Mouse (Mus musculus): Measurements from ENCODE around the gene Rras. TPM values are rescaled to one million over a fixed set of nuclear protein-coding genes. Genes with fewer than 3 reads are reported as not detected.

Rras gene
- 2.3 TPM for polyA plus RNA-seq (2014; fragmentation: Illumina TruSeq; extraction: RNeasy Lipid Tissue Mini Kit (QIAGEN cat#74804); ENCODE audit: low read depth, low replicate concordance)

GRCm38 (mm10) chr7:45017242-45018061 lies at the start of gene Rras:
Gene Rras (plus strand): TSS chr7:45017961.

DNA sequence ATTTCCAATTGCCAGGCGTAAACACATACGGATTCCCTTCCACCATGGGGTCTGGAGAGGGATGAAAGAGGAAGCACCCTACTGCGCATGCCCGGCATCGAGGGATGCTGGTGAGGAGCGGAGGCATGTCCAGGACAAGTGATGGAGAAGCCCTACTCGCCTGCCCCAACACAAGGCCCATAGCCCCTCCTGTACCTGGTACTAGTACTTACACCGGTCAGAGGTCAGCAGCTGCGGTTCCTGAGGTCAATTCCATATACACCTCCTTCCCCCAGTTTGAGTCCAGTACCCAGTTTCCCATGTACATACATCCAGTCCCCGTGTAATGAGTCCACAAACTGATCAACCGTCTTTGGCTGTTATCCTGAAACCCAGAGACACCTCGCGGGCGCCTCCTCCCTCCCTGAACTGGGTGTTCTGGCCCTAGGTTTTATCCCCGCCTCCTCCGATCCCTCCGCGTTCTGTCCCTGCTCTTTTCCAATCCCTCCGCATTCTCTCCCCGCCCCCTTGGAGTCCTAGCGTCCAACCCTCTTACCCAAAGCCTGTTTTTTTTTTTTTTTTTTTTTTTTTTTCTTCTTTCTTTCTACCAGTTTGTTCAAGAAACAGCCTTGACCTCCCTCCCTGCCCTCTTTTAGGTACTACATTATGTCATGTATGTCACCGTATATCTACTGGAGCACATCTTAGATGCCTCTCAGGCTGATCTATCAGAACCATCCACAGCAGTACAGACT lies 43.2 kb upstream of the Rras start, which contains the start of gene Cpt1c:
Gene Cpt1c (minus strand): TSS at position 469 of the 734 bp plus-strand sequence.

DNA sequence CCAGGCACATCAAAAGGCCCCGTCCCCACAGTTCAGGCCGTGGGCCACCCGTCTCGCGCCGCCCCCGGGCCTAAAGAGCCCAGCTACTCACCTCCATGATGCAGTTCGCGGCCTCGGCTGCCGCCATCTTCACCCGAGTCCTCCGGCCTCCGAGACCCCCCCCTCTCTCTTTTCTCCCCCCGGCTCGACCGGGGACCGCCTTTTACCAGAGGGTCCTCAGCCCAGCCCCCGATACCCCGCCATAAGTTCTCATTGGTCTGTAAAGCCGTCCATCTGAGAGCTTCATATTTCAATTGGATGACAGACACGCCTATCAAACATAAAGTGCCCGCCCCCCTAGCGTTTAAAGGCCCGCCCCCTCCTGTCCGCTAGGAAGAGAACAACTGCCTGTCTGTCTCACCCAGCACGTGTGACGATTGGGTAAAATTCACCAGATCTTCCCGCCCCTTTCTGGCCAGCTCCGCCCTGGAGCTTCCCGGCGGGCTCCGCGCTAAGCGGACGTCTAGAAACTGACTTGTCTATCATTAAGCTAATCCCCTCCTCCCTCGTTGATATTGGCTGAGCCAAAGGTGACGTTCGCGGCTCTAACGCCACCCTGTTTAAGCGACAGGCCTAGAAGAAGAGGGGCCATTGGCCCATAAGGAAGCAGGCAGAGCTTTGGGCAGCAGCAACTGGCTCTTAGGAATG lies 31.4 kb upstream of the Rras start, which contains the start of gene Prmt1:
Gene Prmt1 (minus strand): TSS at position 377 of the 687 bp plus-strand sequence.

GRCm38 (mm10) chr7:44997231-44997939 lies 20.4 kb upstream of the Rras start, which contains the start of gene Irf3:
Gene Irf3 (plus strand): TSS chr7:44997648.

GRCm38 (mm10) chr7:44998501-44998955 lies 19.2 kb upstream of the Rras start, which contains the start of gene Bcl2l12:
Gene Bcl2l12 (minus strand): TSS chr7:44998712.

DNA sequence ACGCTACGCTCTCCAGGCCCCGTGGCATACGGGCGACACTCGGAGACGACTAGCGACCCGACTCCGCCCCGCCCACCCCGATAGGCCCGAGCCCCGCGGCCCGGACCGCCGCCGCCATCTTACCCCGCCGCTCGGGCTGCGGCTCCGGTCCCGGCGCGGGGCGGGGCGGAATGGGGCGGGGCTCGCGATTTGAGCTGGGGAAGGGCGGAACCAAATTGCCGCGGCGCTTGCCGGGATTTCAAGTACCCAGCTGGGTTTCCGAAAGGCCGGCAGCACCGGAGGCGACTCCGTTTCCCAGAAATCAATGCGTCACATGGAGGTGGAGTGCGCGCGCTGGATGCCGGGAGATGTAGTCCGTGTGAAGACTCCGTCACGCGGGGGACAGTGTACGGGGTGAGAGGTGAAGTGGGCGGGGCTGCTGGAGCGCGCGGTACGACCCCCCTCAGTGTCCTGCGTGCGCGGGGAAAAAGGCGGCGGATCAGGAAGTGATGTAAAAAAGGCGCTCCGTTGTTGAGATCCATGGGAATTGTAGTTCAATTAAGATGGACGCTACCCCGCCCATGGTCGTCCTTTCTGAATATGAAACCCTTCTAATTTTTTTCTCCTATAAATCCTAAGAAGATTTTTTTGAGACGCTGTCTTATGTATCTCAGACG lies 1.7 kb upstream of the Rras start, which contains the start of gene Scaf1:
Gene Scaf1 (minus strand): TSS at position 407 of the 656 bp plus-strand sequence.

DNA sequence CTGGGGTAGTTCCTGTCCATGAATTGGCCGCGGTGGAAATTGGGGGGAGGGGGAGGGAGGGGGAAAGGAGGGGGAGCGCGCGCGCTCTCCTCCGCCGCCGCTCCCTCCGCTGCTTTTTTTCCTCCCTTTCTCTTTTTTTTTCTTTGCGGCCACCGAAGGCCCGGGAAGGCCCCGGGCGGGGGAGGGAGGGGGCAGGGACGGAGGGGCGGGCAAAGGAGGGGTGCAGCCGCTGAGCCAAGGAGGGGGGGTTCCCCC lies 35.0 kb downstream of the Rras start, which contains the start of gene Prr12:
Gene Prr12 (minus strand): TSS at position 20 of the 255 bp plus-strand sequence.

DNA sequence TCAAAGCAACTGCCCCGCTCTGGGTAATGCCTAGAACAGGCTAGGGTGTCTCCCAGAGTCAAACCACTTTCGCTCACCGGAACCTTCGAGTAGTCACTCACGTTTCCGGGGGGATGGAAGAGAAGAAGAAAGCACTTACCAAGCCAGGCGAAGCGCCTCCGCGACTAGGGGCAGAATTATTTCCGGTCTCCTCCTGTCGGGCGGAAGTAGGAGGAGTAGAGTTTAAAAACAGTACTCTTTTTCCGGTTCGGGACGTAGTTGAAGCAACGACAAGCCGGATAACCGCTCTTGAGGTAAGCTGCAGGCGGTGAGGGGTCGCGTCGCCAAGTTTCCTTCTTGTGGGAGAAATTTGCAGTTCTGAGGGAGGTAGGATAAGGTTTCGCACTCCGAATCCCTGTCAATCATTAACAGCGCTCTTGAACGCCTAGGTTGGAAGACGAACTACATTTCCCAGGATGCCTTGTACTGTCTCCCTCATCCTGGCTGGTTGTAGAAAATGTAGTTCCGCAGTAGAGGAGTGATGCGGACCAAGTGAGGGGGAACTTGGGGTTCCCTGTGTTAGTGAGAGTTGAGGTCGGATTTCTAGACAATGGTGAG lies 44.6 kb downstream of the Rras start, which contains the start of the genes Nosip and Prrg2:
Gene Nosip (plus strand): TSS at position 191 of the 597 bp plus-strand sequence.
Gene Prrg2 (minus strand): TSS at position 439 of the 597 bp plus-strand sequence.

Other genes starting within 250 kb of the Rras start
- gene Nup62, start 201.9 kb upstream of the Rras start, polyA plus RNA-seq (2014; fragmentation: Illumina TruSeq; extraction: RNeasy Lipid Tissue Mini Kit (QIAGEN cat#74804); ENCODE audit: low read depth, low replicate concordance) = 1.8 TPM
- gene Il4i1, start 201.6 kb upstream of the Rras start, polyA plus RNA-seq (2014; fragmentation: Illumina TruSeq; extraction: RNeasy Lipid Tissue Mini Kit (QIAGEN cat#74804); ENCODE audit: low read depth, low replicate concordance) = not detected
- 3.4 TPM for gene Atf5, start 201.3 kb upstream of the Rras start, polyA plus RNA-seq (2014; fragmentation: Illumina TruSeq; extraction: RNeasy Lipid Tissue Mini Kit (QIAGEN cat#74804); ENCODE audit: low read depth, low replicate concordance)
- gene Akt1s1, start 169.0 kb upstream of the Rras start, polyA plus RNA-seq (2014; fragmentation: Illumina TruSeq; extraction: RNeasy Lipid Tissue Mini Kit (QIAGEN cat#74804); ENCODE audit: low read depth, low replicate concordance) = 0.93 TPM
- gene Tbc1d17, start 168.9 kb upstream of the Rras start, polyA plus RNA-seq (2014; fragmentation: Illumina TruSeq; extraction: RNeasy Lipid Tissue Mini Kit (QIAGEN cat#74804); ENCODE audit: low read depth, low replicate concordance) = 0.97 TPM
- gene Pnkp, start 160.8 kb upstream of the Rras start, polyA plus RNA-seq (2014; fragmentation: Illumina TruSeq; extraction: RNeasy Lipid Tissue Mini Kit (QIAGEN cat#74804); ENCODE audit: low read depth, low replicate concordance) = not detected
- gene Ptov1, start 148.2 kb upstream of the Rras start, polyA plus RNA-seq (2014; fragmentation: Illumina TruSeq; extraction: RNeasy Lipid Tissue Mini Kit (QIAGEN cat#74804); ENCODE audit: low read depth, low replicate concordance) = not detected
- 1.4 TPM for gene Med25, start 125.2 kb upstream of the Rras start, polyA plus RNA-seq (2014; fragmentation: Illumina TruSeq; extraction: RNeasy Lipid Tissue Mini Kit (QIAGEN cat#74804); ENCODE audit: low read depth, low replicate concordance)
- gene Fuz, start 121.9 kb upstream of the Rras start, polyA plus RNA-seq (2014; fragmentation: Illumina TruSeq; extraction: RNeasy Lipid Tissue Mini Kit (QIAGEN cat#74804); ENCODE audit: low read depth, low replicate concordance) = 5.7 TPM
- 25.2 TPM for gene Ap2a1, start 88.5 kb upstream of the Rras start, polyA plus RNA-seq (2014; fragmentation: Illumina TruSeq; extraction: RNeasy Lipid Tissue Mini Kit (QIAGEN cat#74804); ENCODE audit: low read depth, low replicate concordance)
- gene Tsks, start 74.8 kb upstream of the Rras start, polyA plus RNA-seq (2014; fragmentation: Illumina TruSeq; extraction: RNeasy Lipid Tissue Mini Kit (QIAGEN cat#74804); ENCODE audit: low read depth, low replicate concordance) = not detected
- not detected for gene Cpt1c, start 43.1 kb upstream of the Rras start, polyA plus RNA-seq (2014; fragmentation: Illumina TruSeq; extraction: RNeasy Lipid Tissue Mini Kit (QIAGEN cat#74804); ENCODE audit: low read depth, low replicate concordance)
- 5.7 TPM for gene Prmt1, start 31.4 kb upstream of the Rras start, polyA plus RNA-seq (2014; fragmentation: Illumina TruSeq; extraction: RNeasy Lipid Tissue Mini Kit (QIAGEN cat#74804); ENCODE audit: low read depth, low replicate concordance)
- gene Irf3, start 20.3 kb upstream of the Rras start, polyA plus RNA-seq (2014; fragmentation: Illumina TruSeq; extraction: RNeasy Lipid Tissue Mini Kit (QIAGEN cat#74804); ENCODE audit: low read depth, low replicate concordance) = 12.8 TPM
- not detected for gene Bcl2l12, start 19.2 kb upstream of the Rras start, polyA plus RNA-seq (2014; fragmentation: Illumina TruSeq; extraction: RNeasy Lipid Tissue Mini Kit (QIAGEN cat#74804); ENCODE audit: low read depth, low replicate concordance)
- gene Scaf1, start 1.6 kb upstream of the Rras start, polyA plus RNA-seq (2014; fragmentation: Illumina TruSeq; extraction: RNeasy Lipid Tissue Mini Kit (QIAGEN cat#74804); ENCODE audit: low read depth, low replicate concordance) = 2.1 TPM
- gene Prr12, start 34.9 kb downstream of the Rras start, polyA plus RNA-seq (2014; fragmentation: Illumina TruSeq; extraction: RNeasy Lipid Tissue Mini Kit (QIAGEN cat#74804); ENCODE audit: low read depth, low replicate concordance) = 0.12 TPM
- gene Nosip, start 44.5 kb downstream of the Rras start, polyA plus RNA-seq (2014; fragmentation: Illumina TruSeq; extraction: RNeasy Lipid Tissue Mini Kit (QIAGEN cat#74804); ENCODE audit: low read depth, low replicate concordance) = 4.2 TPM
- 1.7 TPM for gene Prrg2, start 44.7 kb downstream of the Rras start, polyA plus RNA-seq (2014; fragmentation: Illumina TruSeq; extraction: RNeasy Lipid Tissue Mini Kit (QIAGEN cat#74804); ENCODE audit: low read depth, low replicate concordance)
- not detected for gene Rcn3, start 74.3 kb downstream of the Rras start, polyA plus RNA-seq (2014; fragmentation: Illumina TruSeq; extraction: RNeasy Lipid Tissue Mini Kit (QIAGEN cat#74804); ENCODE audit: low read depth, low replicate concordance)
- 17.1 TPM for gene Fcgrt, start 85.9 kb downstream of the Rras start, polyA plus RNA-seq (2014; fragmentation: Illumina TruSeq; extraction: RNeasy Lipid Tissue Mini Kit (QIAGEN cat#74804); ENCODE audit: low read depth, low replicate concordance)
- gene Rps11, start 106.5 kb downstream of the Rras start, polyA plus RNA-seq (2014; fragmentation: Illumina TruSeq; extraction: RNeasy Lipid Tissue Mini Kit (QIAGEN cat#74804); ENCODE audit: low read depth, low replicate concordance) = 257 TPM
- gene Rpl13a, start 110.8 kb downstream of the Rras start, polyA plus RNA-seq (2014; fragmentation: Illumina TruSeq; extraction: RNeasy Lipid Tissue Mini Kit (QIAGEN cat#74804); ENCODE audit: low read depth, low replicate concordance) = 320 TPM
- gene Gm45713, start 118.3 kb downstream of the Rras start, polyA plus RNA-seq (2014; fragmentation: Illumina TruSeq; extraction: RNeasy Lipid Tissue Mini Kit (QIAGEN cat#74804); ENCODE audit: low read depth, low replicate concordance) = not detected
- gene Flt3l, start 118.5 kb downstream of the Rras start, polyA plus RNA-seq (2014; fragmentation: Illumina TruSeq; extraction: RNeasy Lipid Tissue Mini Kit (QIAGEN cat#74804); ENCODE audit: low read depth, low replicate concordance) = 6.0 TPM
- not detected for gene Pih1d1, start 136.3 kb downstream of the Rras start, polyA plus RNA-seq (2014; fragmentation: Illumina TruSeq; extraction: RNeasy Lipid Tissue Mini Kit (QIAGEN cat#74804); ENCODE audit: low read depth, low replicate concordance)
- gene Aldh16a1, start 136.6 kb downstream of the Rras start, polyA plus RNA-seq (2014; fragmentation: Illumina TruSeq; extraction: RNeasy Lipid Tissue Mini Kit (QIAGEN cat#74804); ENCODE audit: low read depth, low replicate concordance) = 2.0 TPM
- not detected for gene Slc17a7, start 146.0 kb downstream of the Rras start, polyA plus RNA-seq (2014; fragmentation: Illumina TruSeq; extraction: RNeasy Lipid Tissue Mini Kit (QIAGEN cat#74804); ENCODE audit: low read depth, low replicate concordance)
- not detected for gene Gfy, start 161.6 kb downstream of the Rras start, polyA plus RNA-seq (2014; fragmentation: Illumina TruSeq; extraction: RNeasy Lipid Tissue Mini Kit (QIAGEN cat#74804); ENCODE audit: low read depth, low replicate concordance)
- not detected for gene Pth2, start 163.0 kb downstream of the Rras start, polyA plus RNA-seq (2014; fragmentation: Illumina TruSeq; extraction: RNeasy Lipid Tissue Mini Kit (QIAGEN cat#74804); ENCODE audit: low read depth, low replicate concordance)
- not detected for gene Ccdc155, start 186.9 kb downstream of the Rras start, polyA plus RNA-seq (2014; fragmentation: Illumina TruSeq; extraction: RNeasy Lipid Tissue Mini Kit (QIAGEN cat#74804); ENCODE audit: low read depth, low replicate concordance)
- gene Dkkl1, start 194.2 kb downstream of the Rras start, polyA plus RNA-seq (2014; fragmentation: Illumina TruSeq; extraction: RNeasy Lipid Tissue Mini Kit (QIAGEN cat#74804); ENCODE audit: low read depth, low replicate concordance) = not detected
- gene Tead2, start 197.8 kb downstream of the Rras start, polyA plus RNA-seq (2014; fragmentation: Illumina TruSeq; extraction: RNeasy Lipid Tissue Mini Kit (QIAGEN cat#74804); ENCODE audit: low read depth, low replicate concordance) = 0.44 TPM
- not detected for gene Cd37, start 221.2 kb downstream of the Rras start, polyA plus RNA-seq (2014; fragmentation: Illumina TruSeq; extraction: RNeasy Lipid Tissue Mini Kit (QIAGEN cat#74804); ENCODE audit: low read depth, low replicate concordance)
- not detected for gene Slc6a16, start 223.1 kb downstream of the Rras start, polyA plus RNA-seq (2014; fragmentation: Illumina TruSeq; extraction: RNeasy Lipid Tissue Mini Kit (QIAGEN cat#74804); ENCODE audit: low read depth, low replicate concordance)

Data from kidney, adult 10 weeks (tissue).